Mouse (Mus musculus) heart, postnatal 0 days (tissue): Measurements from ENCODE around the gene Tbc1d21. TPM values are rescaled to one million over a fixed set of nuclear protein-coding genes. Genes with fewer than 3 reads are reported as not detected.

ENCODE experiments used
- ATAC-seq: fragments of 200-750 bp; cut with Nextera tagmentation; 2 replicates; pipeline ENCODE4 v1.8.0; 2017; ENCODE audit warnings: low read depth, moderate number of reproducible peaks, moderate library complexity; ENCODE audit not compliant: insufficient read depth
- DNase-seq: peaks from one replicate; pipeline ENCODE4 v3.0.0-alpha.2; 2016; ENCODE audit warnings: low spot score
- H3K27ac ChIP-seq: fragments of 300-500 bp; sonication (generic); 2 replicates; pipeline ENCODE4 v1.5.1; 2014; ENCODE audit warnings: low read depth, mild to moderate bottlenecking
- H3K27me3 ChIP-seq: fragments of 300-500 bp; sonication (generic); 2 replicates; pipeline ENCODE4 v1.6.1; 2014; ENCODE audit warnings: low read length, mixed read lengths; ENCODE audit not compliant: control insufficient read depth, insufficient read depth
- H3K36me3 ChIP-seq: fragments of 300-500 bp; sonication (generic); replicated peaks from 2 replicates; pipeline ENCODE4 v1.6.1; 2014; ENCODE audit warnings: low read length, mixed read lengths; ENCODE audit not compliant: control insufficient read depth, insufficient read depth
- H3K4me1 ChIP-seq: fragments of 300-500 bp; sonication (generic); 2 replicates; pipeline ENCODE4 v1.6.1; 2014; ENCODE audit warnings: antibody characterized with exemption; ENCODE audit not compliant: control insufficient read depth, insufficient read depth
- H3K4me2 ChIP-seq: fragments of 300-500 bp; sonication (generic); 2 replicates; pipeline ENCODE4 v1.6.1; 2014; ENCODE audit warnings: low read depth, mild to moderate bottlenecking, low read length, moderate library complexity
- H3K4me3 ChIP-seq: fragments of 300-500 bp; sonication (generic); 2 replicates; pipeline ENCODE4 v1.5.1; 2014; ENCODE audit warnings: low read depth, low read length
- H3K9ac ChIP-seq: fragments of 300-500 bp; sonication (generic); replicated peaks from 2 replicates; pipeline ENCODE4 v1.6.1; 2014; ENCODE audit warnings: low read depth, low read length, mixed read lengths
- H3K9me3 ChIP-seq: fragments of 300-500 bp; sonication (generic); replicated peaks from 2 replicates; pipeline ENCODE4 v1.6.1; 2016; ENCODE audit warnings: low read length; ENCODE audit not compliant: control insufficient read depth
- CTCF ChIP-seq: IDR thresholded peaks from 2 replicates; pipeline ENCODE4 v1.5.1; 2016; ENCODE audit warnings: antibody characterized with exemption, control low read depth, low read depth
- EP300 ChIP-seq: IDR thresholded peaks from 2 replicates; pipeline ENCODE4 v1.6.1; 2016; ENCODE audit warnings: antibody characterized with exemption, low read depth
- WGBS: fragments of 180-500 bp; shearing (Covaris S2); extraction: QIAGEN DNeasy Blood & Tissue Kit; methylation state at CpG from one replicate; pipeline ENCODE4 v1.1.7; 2014; 5-methylcytosine and 5-hydroxymethylcytosine counted together
- polyA plus RNA-seq: library from polyadenylated mRNA; unstranded; fragments of >200 nt; fragmentation: Nextera tagmentation; extraction: Ambion mirVana; gene quantifications from 2 replicates; pipeline ENCODE4 v1.2.1, GENCODE M21; 2015
- total RNA-seq: library from RNA; depleted of rRNA; stranded (reverse); fragments of >200 nt; gene quantifications from 2 replicates; pipeline ENCODE4 v1.2.3, GENCODE M21; 2014; ENCODE audit warnings: low replicate concordance; rRNA removed

Gene Tbc1d21
- total and polyA plus RNA-seq, 2 experiments from 2014 or later: not detected

GRCm38 (mm10) chr9:58314682-58315360, 55.4 kb downstream of the Tbc1d21 start:
- no peak overlapping the region for H3K4me2 ChIP-seq
- H3K9ac ChIP-seq: no peak overlapping the region
- H3K36me3 ChIP-seq: no peaks in the 10 kb centered on the region
- no peak overlapping the region for H3K4me3 ChIP-seq
- no peak for TF ChIP-seq CTCF
- TF ChIP-seq EP300: no peak
- peaks cover 19% of the 10 kb centered on the region for H3K27me3 ChIP-seq
- peaks cover 20% of the 10 kb centered on the region for H3K4me1 ChIP-seq
- H3K9me3 ChIP-seq: no peaks in the 10 kb centered on the region
- peak overlapping the region; percentile 52 for H3K27ac ChIP-seq
- no peak for ATAC-seq
- 63% methylated on average over 5 of the region's 5 CpGs for WGBS
- DNase-seq: no peak

DNA sequence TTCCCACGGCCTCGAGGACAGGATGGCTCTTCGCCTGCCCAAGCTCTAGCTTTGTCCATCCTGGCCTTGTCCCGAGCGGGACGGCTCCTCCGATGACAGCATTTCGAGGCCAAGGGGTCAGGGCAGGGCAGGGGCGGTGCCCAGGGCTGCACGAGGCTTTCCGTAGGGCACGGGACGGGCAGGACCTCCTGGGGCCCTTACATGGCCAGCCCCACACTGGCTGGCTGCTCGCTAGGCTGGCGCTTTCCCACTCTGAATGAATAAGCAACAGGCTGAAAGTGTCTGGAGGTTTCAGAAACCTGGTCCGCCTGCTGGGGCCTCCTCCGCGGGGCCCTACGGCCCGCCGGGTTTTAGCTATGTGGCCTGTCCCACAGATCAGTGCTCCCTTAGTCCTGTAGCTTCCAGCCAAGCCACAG, 57.3 kb downstream of the Tbc1d21 start, which contains the start of gene Loxl1:
TSS of gene Loxl1 (minus strand) at position 243 of the 416 bp plus-strand sequence.
- H3K4me2 ChIP-seq: peak within 1 kb of the TSS; percentile 65
- H3K9me3 ChIP-seq: no peaks in the 10 kb centered on the region
- TF ChIP-seq CTCF: no peak
- no peak for TF ChIP-seq EP300
- peak within 1 kb of the TSS; percentile 61 for H3K9ac ChIP-seq
- H3K4me3 ChIP-seq: peak within 1 kb of the TSS; percentile 50
- H3K36me3 ChIP-seq: no peaks in the 10 kb centered on the region
- H3K27me3 ChIP-seq: peaks cover 19% of the 10 kb centered on the region
- WGBS: 4% methylated on average over 19 of the region's 21 CpGs
- peaks cover 28% of the 10 kb centered on the region for H3K4me1 ChIP-seq
- peak within 1 kb of the TSS; percentile 77 for H3K27ac ChIP-seq
- DNase-seq: peak; percentile 63
- peak; percentile 28 for ATAC-seq

DNA sequence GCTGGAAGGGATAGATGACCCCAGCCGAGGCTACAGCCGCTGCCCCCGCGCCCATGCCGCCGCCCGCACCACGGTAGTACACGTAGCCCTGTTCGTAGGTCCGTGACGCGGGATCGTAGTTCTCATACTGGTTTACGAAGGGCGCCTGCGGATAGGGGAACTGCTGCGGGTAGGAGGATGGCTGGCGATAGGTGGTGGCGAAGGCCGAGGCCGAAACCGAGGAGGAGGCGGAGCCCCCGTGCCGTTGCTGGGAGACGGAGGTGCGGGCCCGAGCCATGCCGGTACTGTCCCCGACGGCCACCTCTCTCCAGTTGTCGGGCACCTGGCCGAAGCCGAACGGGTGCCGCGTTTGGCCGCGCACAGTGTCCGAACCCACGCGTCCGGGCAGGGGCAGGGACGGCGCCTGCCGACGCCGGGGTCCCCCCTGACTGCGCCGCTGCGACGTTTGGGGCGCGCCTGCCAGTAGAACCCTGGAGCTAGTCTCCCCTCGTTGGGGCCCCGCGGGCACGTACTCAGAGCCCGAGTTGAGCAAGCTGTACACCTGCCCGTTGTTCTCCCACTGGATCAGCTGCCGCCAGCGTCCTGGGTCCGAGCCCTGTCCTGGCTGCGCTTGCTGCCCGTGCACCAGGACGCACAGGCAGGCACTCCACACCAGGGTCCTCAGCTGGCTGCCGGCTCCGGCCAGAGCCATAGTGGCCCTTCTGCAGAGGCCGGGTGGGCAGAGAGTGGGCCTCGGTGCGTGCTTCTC, 57.9 kb downstream of the Tbc1d21 start:
- H3K4me3 ChIP-seq: peak overlapping the region; percentile 50

GRCm38 (mm10) chr9:58311191-58311910, 58.9 kb downstream of the Tbc1d21 start:
- ATAC-seq (no peak), DNase-seq (no peak)
- Histone ChIP-seq H3K27ac (peak overlapping the region; percentile 77), H3K4me1 (peaks cover 37% of the 10 kb centered on the region), H3K4me3 (peak overlapping the region; percentile 50), H3K9me3 (no peaks in the 10 kb centered on the region), H3K4me2 (peak overlapping the region; percentile 65), H3K27me3 (peaks cover 19% of the 10 kb centered on the region), H3K9ac (peak overlapping the region; percentile 61), H3K36me3 (no peaks in the 10 kb centered on the region)
- WGBS: 64% methylated on average over 33 of the region's 33 CpGs
- TF ChIP-seq CTCF (no peak), EP300 (no peak)

More for the DNA sequence above, 57.9 kb downstream of the Tbc1d21 start:
- WGBS: 3% methylated on average over 58 of the region's 72 CpGs
- peaks cover 33% of the 10 kb centered on the region for H3K4me1 ChIP-seq
- no peaks in the 10 kb centered on the region for H3K9me3 ChIP-seq
- H3K27me3 ChIP-seq: peaks cover 19% of the 10 kb centered on the region
- peak overlapping the region; percentile 61 for H3K9ac ChIP-seq
- H3K4me2 ChIP-seq: peak overlapping the region; percentile 65
- TF ChIP-seq CTCF: no peak
- no peak for TF ChIP-seq EP300
- peak overlapping the region; percentile 77 for H3K27ac ChIP-seq
- no peaks in the 10 kb centered on the region for H3K36me3 ChIP-seq
- DNase-seq: no peak
- 0 out of 2 replicates have a peak, but pooled peaks have one; percentile 7 for ATAC-seq

GRCm38 (mm10) chr9:58310043-58310660, 60.1 kb downstream of the Tbc1d21 start:
- no peak overlapping the region for H3K4me3 ChIP-seq
- no peak for ATAC-seq
- WGBS: 59% methylated on average over 14 of the region's 14 CpGs
- 0 out of 2 replicates have a peak overlapping the region, but pooled peaks have one; percentile 30 for H3K27ac ChIP-seq
- peaks cover 19% of the 10 kb centered on the region for H3K27me3 ChIP-seq
- H3K9me3 ChIP-seq: no peaks in the 10 kb centered on the region
- DNase-seq: no peak
- H3K4me1 ChIP-seq: peaks cover 46% of the 10 kb centered on the region
- H3K36me3 ChIP-seq: no peaks in the 10 kb centered on the region
- H3K9ac ChIP-seq: no peak overlapping the region
- TF ChIP-seq EP300: no peak
- no peak for TF ChIP-seq CTCF
- peak overlapping the region; percentile 22 for H3K4me2 ChIP-seq

Other genes with a start within 250 kb of the Tbc1d21 start
- 21.1 and 39.9 TPM in 2 replicates for gene Islr, start 166.1 kb downstream of the Tbc1d21 start, total RNA-seq
- 14.4 and 16.3 TPM in 2 replicates for gene Islr, start 166.1 kb downstream of the Tbc1d21 start, polyA plus RNA-seq
- gene Islr2, start 166.1 kb downstream of the Tbc1d21 start, total RNA-seq: 0.69 and 0.89 TPM in 2 replicates
- 0.08 TPM in 1 of 2 replicates, not detected in the other for gene Islr2, start 166.1 kb downstream of the Tbc1d21 start, polyA plus RNA-seq
- gene Pml, start 120.7 kb downstream of the Tbc1d21 start, total RNA-seq: 11.4 and 15.0 TPM in 2 replicates
- gene Pml, start 120.7 kb downstream of the Tbc1d21 start, polyA plus RNA-seq: 5.2 and 5.6 TPM in 2 replicates
- gene Stoml1, start 117.3 kb downstream of the Tbc1d21 start, total RNA-seq: 16.4 and 52.8 TPM in 2 replicates
- 21.7 and 23.3 TPM in 2 replicates for gene Stoml1, start 117.3 kb downstream of the Tbc1d21 start, polyA plus RNA-seq
- gene Loxl1, start 57.3 kb downstream of the Tbc1d21 start, total RNA-seq: 44.1 and 61.7 TPM in 2 replicates
- gene Loxl1, start 57.3 kb downstream of the Tbc1d21 start, polyA plus RNA-seq: 39.2 and 40.7 TPM in 2 replicates
- gene Insyn1, start 118.1 kb upstream of the Tbc1d21 start, total RNA-seq: 9.6 and 13.6 TPM in 2 replicates
- gene Insyn1, start 118.1 kb upstream of the Tbc1d21 start, polyA plus RNA-seq: 0.77 and 0.80 TPM in 2 replicates
- 14.2 and 27.6 TPM in 2 replicates for gene Cd276, start 185.0 kb upstream of the Tbc1d21 start, total RNA-seq
- 13.1 and 14.5 TPM in 2 replicates for gene Cd276, start 185.0 kb upstream of the Tbc1d21 start, polyA plus RNA-seq
- gene Nptn, start 211.8 kb upstream of the Tbc1d21 start, total RNA-seq: 234 and 402 TPM in 2 replicates
- 96.5 and 101 TPM in 2 replicates for gene Nptn, start 211.8 kb upstream of the Tbc1d21 start, polyA plus RNA-seq